Mouse (Mus musculus) spleen, postnatal 10 days (tissue): ENCODE measurements around the gene Adam11.
"Not testable (repeated sequence)": the region's sequence is repeated elsewhere in the genome, so short reads cannot be mapped to it uniquely, and the experiment has no call there.

Source experiments
- DNase-seq, 2 experiments: peaks; one replicate each; pipeline ENCODE4 v3.0.0; 2021 to 2022; ENCODE audit warnings: low spot score in 2 of 2

The Adam11 gene

GRCm38 (mm10) chr11:102761309-102762210, at the start of gene Adam11:
Gene Adam11 (plus strand): TSS chr11:102761439.
- DNase-seq, result no peak

- no peak for DNase-seq
Measured at GRCm38 (mm10) chr11:102712411-102712810, 48.8 kb upstream of the Adam11 start.

DNA sequence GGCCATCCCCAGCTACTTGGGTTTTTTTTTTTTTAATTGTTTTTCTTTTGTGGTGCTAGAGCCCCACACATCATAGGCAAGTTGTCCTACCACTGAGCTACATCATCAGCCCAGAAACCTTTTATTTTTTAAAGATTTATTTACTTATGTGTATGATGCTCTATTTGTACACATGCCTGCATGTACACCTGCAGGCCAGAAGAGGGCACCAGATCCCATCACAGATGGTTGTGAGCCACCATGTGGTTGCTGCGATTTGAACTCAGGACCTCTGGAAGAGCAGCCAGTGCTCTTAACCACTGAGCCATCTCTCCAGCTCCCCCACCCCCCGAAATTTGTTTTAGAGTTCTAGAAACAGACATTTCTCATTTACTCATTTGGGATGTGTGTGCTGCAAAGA, 46.7 kb upstream of the Adam11 start:
- DNase-seq, result not testable (repeated sequence)

- no peak for DNase-seq
Measured at GRCm38 (mm10) chr11:102716135-102716534, 45.1 kb upstream of the Adam11 start.

DNA sequence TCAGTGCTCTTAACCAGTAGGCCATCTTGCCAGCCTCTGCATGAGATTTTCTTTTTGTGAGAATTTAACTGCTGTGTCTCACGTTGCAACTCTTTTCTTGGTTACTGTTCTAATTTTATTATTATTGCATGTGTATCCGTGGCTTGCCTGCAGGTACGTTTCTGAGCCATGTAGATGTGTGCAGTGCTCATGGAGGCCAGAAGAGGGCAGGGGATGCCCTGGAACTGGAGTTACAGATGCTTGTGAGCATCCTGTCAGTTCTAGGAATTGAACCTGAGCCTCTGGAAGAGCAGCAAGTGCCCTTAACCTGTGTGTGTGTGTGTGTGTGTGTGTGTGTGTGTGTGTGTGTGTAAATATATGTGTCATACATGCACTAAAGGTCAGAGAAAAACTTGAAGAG, 35.7 kb upstream of the Adam11 start:
- DNase-seq, result peak in 1 of 2 experiments; percentile 22

DNA sequence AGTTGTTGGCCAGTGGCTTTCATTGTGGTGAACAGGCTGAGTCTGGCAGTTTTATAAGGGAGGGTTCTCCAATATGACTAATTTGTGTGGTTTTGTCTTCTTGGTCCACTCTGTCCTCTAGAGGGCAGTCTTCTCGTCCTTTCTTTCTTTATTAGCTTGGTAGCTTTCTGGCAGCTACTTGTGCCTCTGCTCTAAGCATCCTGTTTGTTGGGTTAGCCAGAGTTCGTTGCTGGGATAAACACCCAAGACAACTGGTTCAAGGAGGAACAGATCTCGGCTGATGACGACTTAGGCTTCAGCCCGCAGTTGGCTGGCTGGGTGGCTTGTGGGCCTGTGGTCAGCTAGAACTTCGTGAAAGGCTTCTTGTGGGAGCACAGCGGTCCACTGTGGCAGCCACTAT, 32.6 kb upstream of the Adam11 start:
- no peak for DNase-seq

DNA sequence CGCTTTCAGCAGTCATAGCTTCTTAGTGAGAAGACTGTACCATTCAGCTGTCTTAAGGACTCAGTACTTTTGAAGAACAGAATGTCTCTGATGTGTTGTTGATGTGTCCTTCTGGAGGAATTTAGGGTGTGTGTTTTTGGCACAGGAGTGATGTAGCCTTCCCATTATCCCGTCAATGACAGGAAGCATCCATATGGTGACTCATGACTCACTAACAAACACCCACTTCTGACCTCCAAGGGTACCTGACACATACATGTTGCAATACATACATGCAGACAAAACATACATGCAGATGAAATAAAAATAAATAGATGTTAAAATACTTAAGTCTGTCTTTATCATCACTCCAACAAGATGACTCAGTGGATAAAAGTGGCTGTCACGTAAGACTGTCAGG, 31.4 kb upstream of the Adam11 start:
- DNase-seq, result no peak

GRCm38 (mm10) chr11:102731366-102731765, 29.9 kb upstream of the Adam11 start:
- no peak for DNase-seq

DNA sequence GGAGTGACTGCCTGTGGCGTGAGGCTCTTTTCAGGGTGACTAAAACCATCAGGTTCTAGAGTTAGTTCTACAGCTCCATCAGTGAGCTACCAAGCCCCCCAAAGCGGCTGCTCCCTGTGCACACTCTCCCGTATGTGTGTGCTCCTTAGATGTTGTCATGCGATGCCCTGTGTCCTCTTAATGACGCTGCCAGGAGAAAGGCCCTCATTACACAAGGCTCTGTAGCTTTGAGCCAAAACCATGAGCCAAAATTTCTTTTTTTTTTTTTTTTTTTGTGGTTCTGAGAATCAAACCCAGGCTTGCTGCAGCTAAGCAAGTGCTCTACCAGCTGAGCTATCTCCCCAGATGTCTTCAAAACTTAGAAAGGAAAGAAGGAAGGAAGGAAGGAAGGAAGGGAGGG, 28.1 kb upstream of the Adam11 start:
- DNase-seq, result no peak

GRCm38 (mm10) chr11:102734961-102735360, 26.3 kb upstream of the Adam11 start:
- no peak for DNase-seq

DNA sequence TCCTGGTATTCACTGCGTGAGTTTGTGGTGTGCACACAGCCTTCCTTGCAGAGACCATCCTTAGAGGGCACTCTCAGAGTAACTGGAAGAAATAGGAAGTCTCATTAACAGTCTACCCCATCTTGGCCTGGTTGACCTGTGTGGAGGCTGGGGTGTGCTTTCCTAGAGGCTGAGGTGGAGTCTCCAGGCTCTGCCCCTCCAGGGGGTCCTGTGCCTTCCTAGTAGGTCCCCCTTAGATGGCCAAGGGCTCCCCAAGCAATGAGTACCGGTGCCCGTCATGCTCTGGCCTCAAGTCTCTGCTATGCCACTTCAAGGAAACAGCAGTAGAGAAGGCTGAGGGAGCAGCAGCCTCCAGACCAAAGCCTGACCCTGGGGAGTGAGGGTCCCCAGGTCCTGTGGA, 23.2 kb upstream of the Adam11 start:
- no peak for DNase-seq

- DNase-seq, result peak in 1 of 2 experiments; percentile 48
Measured at GRCm38 (mm10) chr11:102739278-102739966, 21.8 kb upstream of the Adam11 start.

- DNase-seq, result no peak
Measured at GRCm38 (mm10) chr11:102740634-102741033, 20.6 kb upstream of the Adam11 start.

DNA sequence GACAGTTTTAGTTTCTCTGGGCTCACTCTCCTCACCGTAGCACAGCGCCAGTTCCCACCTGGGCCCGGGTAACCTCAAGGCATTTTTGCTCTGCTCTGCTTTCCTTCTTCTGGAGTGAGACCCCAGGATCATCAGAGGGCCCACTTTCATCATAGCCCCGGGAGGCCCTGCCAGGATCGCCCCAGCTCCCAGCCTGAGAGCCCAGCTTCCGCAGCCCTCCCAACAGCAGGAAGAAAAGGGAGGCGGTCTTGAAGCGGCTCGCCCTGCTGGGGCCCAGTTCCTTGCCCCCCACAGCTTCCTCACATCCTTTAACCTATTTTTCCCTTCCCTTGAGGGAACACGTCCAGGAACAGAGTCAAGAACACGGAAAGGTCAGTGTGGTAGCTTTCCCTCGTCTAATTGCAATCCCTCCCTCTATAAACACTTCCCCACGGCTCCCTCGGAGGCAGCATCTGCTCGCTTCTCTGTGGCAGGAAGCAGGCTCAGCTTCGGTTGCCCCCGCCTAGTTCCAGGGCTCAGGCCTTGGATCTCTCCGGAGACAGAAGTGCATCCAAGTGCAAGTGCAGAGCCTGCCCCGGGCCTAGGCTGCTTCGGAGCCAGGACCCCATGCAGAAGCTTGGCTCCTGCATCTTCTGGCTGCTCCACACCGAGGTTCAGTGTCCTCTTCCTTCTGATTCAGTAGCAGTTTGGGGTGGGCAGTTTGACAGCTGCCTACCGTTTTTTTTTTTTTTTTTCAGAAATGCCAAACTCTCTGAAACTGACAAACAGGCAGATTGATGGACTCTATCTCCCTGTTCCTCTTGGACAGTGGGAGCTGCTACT, 19.9 kb upstream of the Adam11 start:
- DNase-seq, result no peak

DNA sequence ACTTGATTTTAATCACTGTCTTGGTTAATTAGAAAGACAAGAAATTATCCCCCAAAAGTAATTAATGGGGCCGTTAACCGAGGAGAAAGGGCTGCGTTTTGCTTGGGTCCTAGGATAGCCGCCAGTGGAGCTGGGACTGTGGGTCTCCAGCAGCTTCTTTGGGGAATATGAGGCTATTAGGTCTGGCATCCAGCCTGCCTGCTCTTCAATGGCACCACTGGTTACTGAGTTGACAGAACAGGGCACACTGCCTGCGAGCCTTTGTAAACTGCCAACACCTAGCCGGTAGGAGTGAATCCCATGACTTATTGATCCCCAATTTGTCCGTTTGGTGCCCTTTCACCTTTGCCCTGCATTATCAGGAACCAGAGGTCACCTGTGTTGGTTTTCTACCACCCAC, 19.2 kb upstream of the Adam11 start:
- no peak for DNase-seq

DNA sequence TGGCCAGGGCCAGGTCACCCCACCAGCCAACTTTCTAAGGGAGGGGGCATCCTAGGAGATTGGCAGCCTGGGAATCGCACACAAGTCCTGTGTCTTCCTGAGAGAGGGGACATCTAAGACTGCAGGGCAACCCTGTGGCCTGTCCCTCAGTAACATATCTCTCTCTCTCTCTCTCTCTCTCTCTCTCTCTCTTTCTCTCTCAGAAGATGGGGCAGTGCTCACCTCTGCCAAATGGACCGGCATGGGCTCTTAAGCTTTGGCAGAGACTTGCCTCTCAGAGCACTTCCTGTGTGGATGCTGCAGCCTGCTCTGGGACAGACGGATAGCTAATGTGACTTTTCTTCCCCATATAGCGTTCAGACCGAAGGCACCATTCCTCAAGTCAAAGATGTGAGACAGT, 18.4 kb upstream of the Adam11 start:
- DNase-seq, result no peak

- no peak for DNase-seq
Measured at GRCm38 (mm10) chr11:102744746-102745145, 16.5 kb upstream of the Adam11 start.

DNA sequence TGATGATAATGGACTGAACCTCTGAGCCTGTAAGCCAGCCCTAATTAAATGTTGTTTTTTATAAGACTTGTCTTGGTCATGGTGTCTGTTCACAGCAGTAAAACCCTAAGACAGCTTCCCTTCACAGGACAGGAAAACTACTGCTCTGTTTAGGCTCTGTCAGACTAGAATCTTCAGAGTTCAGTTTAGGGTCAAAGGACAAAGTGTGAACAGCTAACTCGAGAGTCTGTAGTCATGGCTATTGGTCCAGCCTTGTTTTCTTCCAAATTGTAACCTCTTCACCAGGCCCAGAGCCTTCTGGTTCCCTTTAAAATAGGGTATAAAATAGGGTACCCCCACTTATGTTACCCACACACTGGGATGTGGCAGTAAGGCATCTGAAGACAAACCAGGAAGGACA, 13.4 kb upstream of the Adam11 start:
- DNase-seq, result no peak

DNA sequence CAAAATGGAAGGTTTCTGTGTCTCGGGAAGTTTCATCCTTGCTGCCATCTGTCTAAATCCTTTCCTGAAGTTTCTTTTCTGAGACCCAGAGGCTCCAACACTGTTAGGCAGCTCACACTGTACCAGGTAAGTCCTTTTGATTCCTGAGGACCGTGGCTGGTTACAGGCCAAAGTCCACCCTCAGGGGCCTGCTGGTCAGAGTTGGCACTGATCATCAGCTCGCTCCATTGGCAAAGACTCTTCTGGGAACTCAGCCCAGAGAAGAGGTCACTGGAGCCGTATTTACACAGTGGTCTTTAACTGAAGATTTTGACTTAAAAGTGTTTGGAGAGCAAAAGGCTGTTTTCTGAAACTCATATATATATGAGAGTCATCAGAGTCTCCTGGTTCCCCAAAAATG, 12.9 kb upstream of the Adam11 start:
- DNase-seq, result no peak

GRCm38 (mm10) chr11:102749712-102750111, 11.5 kb upstream of the Adam11 start:
- no peak for DNase-seq

DNA sequence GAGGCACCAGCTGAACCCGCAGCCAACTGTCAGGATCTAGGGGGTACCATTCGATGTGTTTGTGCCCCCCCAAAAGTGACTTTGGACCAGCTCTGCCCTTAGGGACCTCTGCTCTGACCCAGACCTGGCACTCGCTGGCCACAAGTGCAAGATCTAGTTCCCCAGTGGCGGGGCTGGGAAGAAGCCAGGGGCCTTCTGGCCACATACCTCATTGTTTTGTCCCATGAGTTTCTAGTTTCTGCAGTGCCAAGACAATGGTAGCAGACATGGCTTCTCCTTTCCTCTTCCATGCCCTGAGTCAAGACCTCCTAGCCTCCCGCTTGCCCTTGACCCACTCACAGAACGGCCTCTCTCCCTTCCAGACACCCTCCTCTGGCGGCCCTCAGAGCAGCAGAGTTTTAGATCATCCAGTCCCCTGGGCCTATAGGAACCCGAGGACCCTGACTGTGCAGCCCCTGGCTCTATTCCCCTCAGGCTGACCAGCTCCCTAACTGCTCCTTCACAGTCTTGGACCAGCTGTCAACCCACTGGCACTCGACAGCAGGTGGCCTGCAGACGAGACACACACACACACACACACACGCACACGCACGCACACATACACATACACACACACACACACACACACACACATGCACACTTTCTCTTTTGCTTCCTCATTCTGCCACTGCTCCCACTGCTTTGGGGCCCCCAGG, 8.2 kb upstream of the Adam11 start:
- DNase-seq, result peak in 1 of 2 experiments; percentile 39
